Mouse (Mus musculus) liver, embryonic 14.5 days (tissue): Measurements from ENCODE around the gene Cdh13. TPM values are rescaled to one million over a fixed set of nuclear protein-coding genes. Genes with fewer than 3 reads are reported as not detected.

Experiments
- ATAC-seq: fragments of 200-750 bp; cut with Nextera tagmentation; 2 replicates; pipeline ENCODE4 v1.8.0; 2017; ENCODE audit warnings: moderate number of reproducible peaks, mild to moderate bottlenecking, moderate library complexity; ENCODE audit not compliant: insufficient read depth
- DNase-seq, 3 experiments: peaks; one replicate each; pipeline ENCODE4 v3.0.0-alpha.2; 2012 to 2013; ENCODE audit warnings: low read depth in 3 of 3, low spot score in 3 of 3
- H3K27ac ChIP-seq: fragments of 300-500 bp; sonication (generic); 2 replicates; pipeline ENCODE4 v1.5.1; 2014; ENCODE audit warnings: moderate library complexity, mild to moderate bottlenecking, control low read depth, inconsistent platforms
- H3K27me3 ChIP-seq: fragments of 300-500 bp; sonication (generic); 2 replicates; pipeline ENCODE4 v1.6.1; 2014; ENCODE audit warnings: mild to moderate bottlenecking, low read length, moderate library complexity; ENCODE audit not compliant: control insufficient read depth, insufficient read depth
- H3K36me3 ChIP-seq: fragments of 300-500 bp; sonication (generic); replicated peaks from 2 replicates; pipeline ENCODE4 v1.6.1; 2014; ENCODE audit warnings: low read depth; ENCODE audit not compliant: control insufficient read depth, insufficient read depth
- H3K4me1 ChIP-seq, 2 experiments: fragments of 200-500 bp in 1 of 2; fragments of 300-500 bp in 1 of 2; sonication (generic) in 1 of 2; replicated peaks; 2 replicates each; pipeline ENCODE4 v1.6.1; 2012 to 2014; ENCODE audit warnings: antibody characterized with exemption in 1 of 2, inconsistent platforms in 1 of 2, low read length in 1 of 2; ENCODE audit not compliant: control insufficient read depth in 2 of 2, insufficient read depth in 2 of 2
- H3K4me2 ChIP-seq: fragments of 300-500 bp; sonication (generic); 2 replicates; pipeline ENCODE4 v1.6.1; 2014; ENCODE audit warnings: low read depth, mild to moderate bottlenecking, control low read depth, moderate library complexity
- H3K4me3 ChIP-seq, 2 experiments: fragments of 200-500 bp in 1 of 2; fragments of 300-500 bp in 1 of 2; sonication (generic) in 1 of 2; 2 replicates each; pipeline ENCODE4 v1.5.1; 2012 to 2014; ENCODE audit warnings: low read depth in 2 of 2, low read length in 2 of 2, mild to moderate bottlenecking in 2 of 2, control low read depth in 1 of 2, inconsistent platforms in 1 of 2, moderate library complexity in 1 of 2; ENCODE audit not compliant: insufficient read depth in 1 of 2
- H3K9ac ChIP-seq: fragments of 300-500 bp; sonication (generic); replicated peaks from 2 replicates; pipeline ENCODE4 v1.6.1; 2014; ENCODE audit warnings: mild to moderate bottlenecking, control low read depth, moderate library complexity
- H3K9me3 ChIP-seq: fragments of 300-500 bp; sonication (generic); 2 replicates; pipeline ENCODE4 v1.6.1; 2016; ENCODE audit warnings: low read length, mixed read lengths; ENCODE audit not compliant: control insufficient read depth
- CTCF ChIP-seq: IDR thresholded peaks from 2 replicates; pipeline ENCODE4 v1.5.1; 2016; ENCODE audit warnings: antibody characterized with exemption, low read depth, control low read depth
- EP300 ChIP-seq: IDR thresholded peaks from 2 replicates; pipeline ENCODE4 v1.6.1; 2016; ENCODE audit warnings: antibody characterized with exemption, low read depth
- WGBS: fragments of 180-500 bp; shearing (Covaris S2); extraction: QIAGEN DNeasy Blood & Tissue Kit; methylation state at CpG from one replicate; pipeline ENCODE4 v1.1.7; 2014; ENCODE audit not compliant: insufficient replicate concordance; 5-methylcytosine and 5-hydroxymethylcytosine counted together
- polyA plus RNA-seq, 2 experiments: library from polyadenylated mRNA; depleted of rRNA in 1 of 2; stranded (reverse) in 1 of 2; unstranded in 1 of 2; fragments of >200 nt; fragmentation: Nextera tagmentation in 1 of 2; extraction: Ambion mirVana in 1 of 2; gene quantifications; 2 replicates each; pipeline versions ENCODE4 v1.2.1 to v1.2.3; 2012 to 2014

The Cdh13 gene
- polyA plus RNA-seq, 2 experiments: 0.15 to 0.43 TPM

DNA sequence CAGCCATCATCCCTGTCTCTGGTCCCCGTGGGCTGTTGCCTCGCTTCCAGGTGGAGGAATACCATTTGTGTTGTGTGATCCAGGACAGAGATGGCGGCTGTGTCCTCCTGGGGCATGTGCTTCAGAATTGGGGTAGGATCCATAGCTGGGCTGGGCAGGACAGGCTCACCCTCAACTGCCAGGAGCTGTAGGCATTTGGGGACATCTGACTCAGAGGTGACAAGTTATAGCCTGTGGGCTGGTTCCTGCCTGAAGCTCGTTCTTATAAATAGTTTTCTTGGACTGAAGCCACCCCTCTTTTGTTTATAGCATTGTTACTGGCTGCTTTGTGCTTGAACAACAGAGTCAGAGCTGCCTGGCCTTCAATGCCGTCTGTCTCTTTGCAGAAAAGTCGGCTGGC, 6.7 kb downstream of the Cdh13 start:
- Histone ChIP-seq H3K4me1 (no peaks in the 10 kb centered on the region), H3K9me3 (no peaks in the 10 kb centered on the region), H3K4me3 (no peak overlapping the region), H3K4me2 (no peak overlapping the region), H3K27me3 (peaks cover 4% of the 10 kb centered on the region), H3K9ac (no peak overlapping the region), H3K36me3 (no peaks in the 10 kb centered on the region), H3K27ac (no peak overlapping the region)
- TF ChIP-seq CTCF (no peak), EP300 (no peak)
- DNase-seq: no peak
- 52% methylated on average over 6 of the region's 6 CpGs for WGBS
- ATAC-seq: no peak

DNA sequence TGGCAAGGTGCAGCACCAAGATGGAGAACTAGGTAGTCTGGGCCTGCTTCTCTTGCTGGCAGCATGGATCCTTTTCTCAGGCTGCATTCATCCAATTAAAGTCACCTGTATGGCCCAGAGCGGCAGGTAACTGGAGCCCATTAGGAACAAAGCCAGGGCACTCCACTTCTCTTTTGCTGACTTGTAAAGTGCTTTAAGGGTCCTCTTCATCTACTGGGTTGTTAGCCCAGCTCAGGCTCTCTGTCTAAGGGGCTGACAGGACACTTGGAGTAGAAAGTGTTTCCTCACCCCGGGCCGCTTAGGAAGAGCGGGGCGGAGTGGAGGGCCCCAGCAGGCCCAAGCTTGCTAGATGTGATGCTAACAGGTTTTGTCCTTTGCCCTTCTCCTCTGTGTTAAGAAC, 12.9 kb downstream of the Cdh13 start:
- TF ChIP-seq CTCF (no peak), EP300 (no peak)
- H3K27ac ChIP-seq: no peak overlapping the region
- DNase-seq (no peak), ATAC-seq (no peak)
- 88% methylated on average over 5 of the region's 5 CpGs for WGBS
- no peaks in the 10 kb centered on the region for H3K4me1 ChIP-seq
- no peaks in the 10 kb centered on the region for H3K9me3 ChIP-seq
- no peak overlapping the region for H3K9ac ChIP-seq
- H3K4me2 ChIP-seq: no peak overlapping the region
- no peak overlapping the region for H3K4me3 ChIP-seq
- H3K36me3 ChIP-seq: no peaks in the 10 kb centered on the region
- no peaks in the 10 kb centered on the region for H3K27me3 ChIP-seq

DNA sequence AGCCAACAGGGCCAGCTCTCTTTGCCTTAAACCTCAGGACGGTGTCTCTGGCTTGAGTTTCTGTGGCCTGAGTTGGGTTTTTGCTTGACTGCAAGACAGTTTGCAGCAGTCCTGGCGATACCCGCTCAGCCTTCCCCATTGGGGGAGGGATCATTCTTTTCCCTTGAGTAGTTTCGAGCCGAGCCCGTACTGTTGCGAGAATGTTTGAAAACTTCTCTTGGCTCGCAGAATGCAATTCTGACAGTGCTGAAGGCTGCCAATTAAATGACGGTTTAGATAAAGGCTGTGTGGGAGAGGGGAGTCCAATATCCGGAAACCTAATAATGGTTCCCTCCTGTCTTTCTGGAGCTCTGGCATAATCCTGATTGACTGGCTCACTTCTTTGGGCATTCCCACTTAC, 23.4 kb downstream of the Cdh13 start:
- 78% methylated on average over 10 of the region's 10 CpGs for WGBS
- TF ChIP-seq EP300 (no peak), CTCF (no peak)
- no peak for DNase-seq

DNA sequence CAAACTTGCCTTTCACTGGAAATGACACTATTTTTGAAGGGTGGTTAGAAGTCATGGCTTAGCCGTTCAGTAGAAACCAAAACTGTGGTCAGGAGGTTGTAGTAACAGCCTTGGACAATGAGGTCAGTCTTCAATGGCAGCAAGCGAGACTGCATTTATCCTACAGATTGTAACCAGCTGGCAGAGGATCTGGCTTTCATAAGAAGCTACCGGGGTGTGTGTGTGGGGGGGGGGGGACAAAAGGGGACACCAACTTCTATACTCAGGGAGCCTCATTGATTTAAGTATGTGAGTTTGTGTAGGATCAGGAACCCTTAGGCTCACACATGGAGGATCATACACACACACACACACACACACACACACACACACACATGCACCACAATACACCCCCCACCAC, 25.6 kb downstream of the Cdh13 start:
- 57% methylated on average over 3 of the region's 3 CpGs for WGBS
- no peak overlapping the region for H3K9ac ChIP-seq
- DNase-seq: no peak
- TF ChIP-seq CTCF: no peak
- TF ChIP-seq EP300: no peak
- H3K36me3 ChIP-seq: no peaks in the 10 kb centered on the region
- no peak overlapping the region for H3K4me3 ChIP-seq
- H3K4me1 ChIP-seq: no peaks in the 10 kb centered on the region
- no peak for ATAC-seq
- H3K4me2 ChIP-seq: no peak overlapping the region
- no peaks in the 10 kb centered on the region for H3K27me3 ChIP-seq
- H3K27ac ChIP-seq: no peak overlapping the region
- H3K9me3 ChIP-seq: no peaks in the 10 kb centered on the region

More for the DNA sequence above, 23.4 kb downstream of the Cdh13 start:
- no peak overlapping the region for H3K9ac ChIP-seq
- no peak overlapping the region for H3K4me2 ChIP-seq
- no peak for ATAC-seq
- no peaks in the 10 kb centered on the region for H3K36me3 ChIP-seq
- H3K27ac ChIP-seq: no peak overlapping the region
- H3K4me1 ChIP-seq: no peaks in the 10 kb centered on the region
- H3K27me3 ChIP-seq: no peaks in the 10 kb centered on the region
- no peak overlapping the region for H3K4me3 ChIP-seq
- H3K9me3 ChIP-seq: no peaks in the 10 kb centered on the region

DNA sequence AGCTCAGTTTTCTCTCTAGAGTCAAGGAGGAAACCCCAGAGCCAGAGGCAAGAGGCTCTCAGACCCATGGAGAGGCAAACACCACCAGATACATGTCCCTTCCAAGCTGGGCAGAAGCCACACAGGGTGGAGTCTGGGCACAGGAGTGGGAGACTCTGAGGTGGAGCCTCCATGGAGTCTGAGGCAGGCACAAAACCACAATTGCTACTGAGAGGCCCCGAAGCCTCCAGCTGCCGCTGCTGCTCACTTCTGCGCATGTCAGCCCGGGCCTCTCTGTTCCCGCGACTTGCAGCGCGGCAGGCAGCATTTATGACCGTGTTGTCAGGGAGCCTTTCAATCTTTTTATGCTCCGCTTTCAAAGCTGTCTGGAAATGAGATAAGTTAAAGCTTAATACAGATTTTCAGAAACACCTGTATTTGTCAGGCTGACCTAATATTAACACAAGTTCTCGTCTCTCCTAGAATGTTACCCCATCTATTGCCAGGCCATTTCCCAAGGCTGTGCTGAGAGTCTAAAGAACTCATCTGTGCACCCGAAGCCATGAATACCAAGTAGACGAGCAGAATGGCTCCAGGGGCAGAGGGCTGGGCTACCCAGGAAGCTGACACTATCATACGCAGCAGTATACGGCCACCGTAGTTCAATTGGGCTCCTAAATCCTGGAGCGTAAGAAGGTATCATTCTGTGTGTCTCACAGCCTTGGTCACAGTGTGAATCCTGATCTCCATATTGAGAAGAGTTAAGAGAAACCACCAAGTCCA, 30.1 kb downstream of the Cdh13 start:
- no peak overlapping the region for H3K27ac ChIP-seq

More for the DNA sequence above, 30.1 kb downstream of the Cdh13 start:
- Histone ChIP-seq H3K4me2 (no peak overlapping the region), H3K9me3 (no peaks in the 10 kb centered on the region), H3K4me1 (no peaks in the 10 kb centered on the region), H3K4me3 (no peak overlapping the region), H3K27me3 (no peaks in the 10 kb centered on the region), H3K9ac (no peak overlapping the region), H3K36me3 (no peaks in the 10 kb centered on the region)
- no peak for DNase-seq
- ATAC-seq: no peak
- no peak for TF ChIP-seq EP300
- no peak for TF ChIP-seq CTCF
- WGBS: 72% methylated on average over 17 of the region's 17 CpGs
